Mouse (Mus musculus) embryonic facial prominence, embryonic 11.5 days (tissue): ENCODE data around the gene Ifngr2. TPM values are rescaled to one million over a fixed set of nuclear protein-coding genes. Genes with fewer than 3 reads are reported as not detected.

Experiments
- ATAC-seq: fragments of 200-750 bp; cut with Nextera tagmentation; replicated peaks from 2 replicates; pipeline ENCODE4 v1.8.0; 2017; ENCODE audit warnings: low read depth; ENCODE audit not compliant: insufficient number of reproducible peaks, low FRiP score, low TSS enrichment
- DNase-seq: peaks from one replicate; pipeline ENCODE4 v3.0.0-alpha.2; 2015; ENCODE audit warnings: low spot score
- H3K27ac ChIP-seq: fragments of 300-500 bp; sonication (generic); replicated peaks from 2 replicates; pipeline ENCODE4 v1.5.1; 2014; ENCODE audit warnings: mild to moderate bottlenecking, low read depth, low read length, control low read depth
- H3K27me3 ChIP-seq: fragments of 300-500 bp; sonication (generic); 2 replicates; pipeline ENCODE4 v1.6.1; 2014; ENCODE audit warnings: mild to moderate bottlenecking, low read length, moderate library complexity, mixed read lengths; ENCODE audit not compliant: control insufficient read depth, insufficient read depth
- H3K36me3 ChIP-seq: fragments of 300-500 bp; sonication (generic); replicated peaks from 2 replicates; pipeline ENCODE4 v1.6.1; 2014; ENCODE audit warnings: low read depth, mild to moderate bottlenecking, low read length, moderate library complexity, mixed read lengths; ENCODE audit not compliant: control insufficient read depth, insufficient read depth
- H3K4me1 ChIP-seq: fragments of 300-500 bp; sonication (generic); 2 replicates; pipeline ENCODE4 v1.6.1; 2014; ENCODE audit warnings: low read length, mixed read lengths; ENCODE audit not compliant: control insufficient read depth, insufficient read depth
- H3K4me2 ChIP-seq: fragments of 300-500 bp; sonication (generic); 2 replicates; pipeline ENCODE4 v1.6.1; 2014; ENCODE audit warnings: low read depth, mild to moderate bottlenecking, control low read depth, low read length, moderate library complexity
- H3K4me3 ChIP-seq: fragments of 300-500 bp; sonication (generic); 2 replicates; pipeline ENCODE4 v1.5.1; 2014; ENCODE audit warnings: low read depth, low read length, control low read depth
- H3K9ac ChIP-seq: fragments of 300-500 bp; sonication (generic); replicated peaks from 2 replicates; pipeline ENCODE4 v1.6.1; 2014; ENCODE audit warnings: mild to moderate bottlenecking, control low read depth, low read length
- H3K9me3 ChIP-seq: fragments of 300-500 bp; sonication (generic); replicated peaks from 2 replicates; pipeline ENCODE4 v1.6.1; 2016; ENCODE audit warnings: mild to moderate bottlenecking, low read length, inconsistent platforms, mixed read lengths; ENCODE audit not compliant: control insufficient read depth
- WGBS: fragments of 180-500 bp; shearing (Covaris S2); extraction: QIAGEN DNeasy Blood & Tissue Kit; methylation state at CpG from one replicate; pipeline ENCODE4 v1.1.7; 2014; 5-methylcytosine and 5-hydroxymethylcytosine counted together
- polyA plus RNA-seq: library from polyadenylated mRNA; unstranded; fragments of >200 nt; fragmentation: Nextera tagmentation; extraction: Ambion mirVana; gene quantifications from 2 replicates; pipeline ENCODE4 v1.2.1, GENCODE M21; 2014

Ifngr2 gene
- polyA plus RNA-seq, 1 experiment from 2014 or later, result 41.4 TPM

DNA sequence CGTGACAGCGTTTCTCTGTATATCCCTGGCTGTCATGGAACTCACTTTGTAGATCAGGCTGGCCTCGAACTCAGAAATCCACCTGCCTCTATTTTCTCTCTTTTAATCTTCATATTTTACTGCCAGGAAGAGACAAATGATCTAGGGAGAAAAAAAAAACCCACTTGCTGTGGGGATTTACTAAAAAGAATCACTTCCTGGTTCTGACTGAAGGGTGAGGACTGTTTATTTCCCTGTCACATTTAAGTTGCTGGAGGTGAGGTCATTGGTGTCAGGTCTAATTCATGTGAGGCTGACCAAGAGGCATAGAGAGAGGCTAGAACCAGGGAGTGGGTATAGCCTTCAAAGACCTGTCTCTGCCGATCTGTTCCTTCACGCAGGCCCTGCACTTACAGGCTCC is 2.7 kb downstream of the Ifngr2 start:
- Histone ChIP-seq H3K4me1 (peaks cover 3% of the 10 kb centered on the region; the same call in 1 of the 2 replicates), H3K9me3 (no peaks in the 10 kb centered on the region), H3K27me3 (no peaks in the 10 kb centered on the region), H3K36me3 (no peaks in the 10 kb centered on the region), H3K4me2 (no peak overlapping the region), H3K27ac (no peak overlapping the region), H3K4me3 (no peak overlapping the region), H3K9ac (no peak overlapping the region)
- DNase-seq, result no peak
- 57% methylated on average over 5 of the region's 5 CpGs for WGBS
- ATAC-seq, result no peak

DNA sequence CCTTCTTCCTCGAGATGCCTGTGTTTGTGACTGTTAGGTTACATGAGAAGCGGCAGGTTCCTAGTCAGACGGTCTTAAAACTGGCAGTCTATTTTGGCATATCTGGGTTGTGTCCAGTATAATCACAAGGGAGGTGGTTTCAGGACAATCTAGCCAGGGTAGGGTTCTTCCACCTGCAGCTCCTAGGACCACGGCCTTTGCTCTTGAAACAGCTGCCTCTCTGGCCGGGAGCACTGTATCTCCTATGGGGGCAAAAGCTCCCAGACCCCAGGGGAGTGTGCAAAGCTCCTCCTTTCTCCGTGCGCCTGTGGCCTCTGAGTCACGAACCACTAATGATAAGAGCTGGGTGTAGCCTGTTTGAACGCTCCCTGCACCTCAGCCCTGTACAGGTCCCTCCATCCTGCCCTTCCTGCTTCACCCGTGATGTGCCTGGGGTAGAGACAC is 4.2 kb downstream of the Ifngr2 start:
- no peak for ATAC-seq
- 74% methylated on average over 10 of the region's 10 CpGs for WGBS

DNA sequence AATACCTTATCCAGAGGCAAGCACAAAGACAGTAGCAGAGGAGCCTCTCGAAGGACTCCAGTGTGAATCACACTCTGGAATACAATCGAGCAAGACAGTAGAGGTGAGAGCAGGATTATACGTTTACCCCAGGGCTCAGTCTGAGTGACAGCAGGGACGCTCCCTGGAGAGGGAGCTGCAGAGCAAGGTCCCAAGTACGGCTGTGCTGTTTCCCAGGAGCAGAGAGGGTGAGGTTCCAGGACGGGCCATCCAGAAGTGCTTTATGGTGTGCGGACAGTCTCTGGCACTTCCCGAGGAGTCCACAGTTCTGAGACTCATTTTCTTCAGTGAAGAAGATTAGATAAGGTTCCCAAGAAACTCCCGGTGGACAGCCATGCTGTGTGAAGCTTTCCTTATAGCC is 5.2 kb downstream of the Ifngr2 start:
- Histone ChIP-seq H3K9me3 (no peaks in the 10 kb centered on the region), H3K27ac (no peak overlapping the region), H3K27me3 (no peaks in the 10 kb centered on the region), H3K4me1 (peaks cover 3% of the 10 kb centered on the region; the same call in 1 of the 2 replicates), H3K9ac (no peak overlapping the region), H3K4me2 (no peak overlapping the region), H3K36me3 (no peaks in the 10 kb centered on the region), H3K4me3 (no peak overlapping the region)
- DNase-seq, result no peak
- ATAC-seq, result no peak
- 57% methylated on average over 9 of the region's 9 CpGs for WGBS

More for the DNA sequence above, 4.2 kb downstream of the Ifngr2 start:
- no peak for DNase-seq
- Histone ChIP-seq H3K4me1 (peaks cover 3% of the 10 kb centered on the region; the same call in 1 of the 2 replicates), H3K27me3 (no peaks in the 10 kb centered on the region), H3K27ac (no peak overlapping the region), H3K9me3 (no peaks in the 10 kb centered on the region), H3K4me2 (no peak overlapping the region), H3K36me3 (no peaks in the 10 kb centered on the region), H3K9ac (no peak overlapping the region), H3K4me3 (no peak overlapping the region)

DNA sequence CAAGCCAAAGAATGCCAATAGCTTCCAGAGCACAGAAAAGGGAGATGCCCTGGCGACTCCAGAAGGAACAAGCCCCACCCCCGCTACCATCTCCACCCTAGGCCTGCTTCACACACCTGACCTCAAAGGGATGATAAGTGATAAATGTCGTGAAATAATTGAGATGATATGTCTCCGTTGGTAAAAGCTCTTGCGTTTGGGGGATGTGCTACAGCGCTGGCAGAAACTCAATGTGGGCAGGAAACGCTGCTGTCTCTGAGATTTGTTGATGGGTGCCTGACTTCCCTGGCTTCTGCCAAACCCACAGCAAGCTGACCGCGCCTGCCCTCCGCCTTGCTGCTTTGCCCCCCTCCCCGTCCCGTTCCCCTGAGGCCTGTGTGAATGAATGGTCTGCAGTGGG is 6.8 kb downstream of the Ifngr2 start:
- no peaks in the 10 kb centered on the region for H3K27me3 ChIP-seq
- H3K4me3 ChIP-seq, result no peak overlapping the region
- no peak overlapping the region for H3K27ac ChIP-seq
- no peaks in the 10 kb centered on the region for H3K36me3 ChIP-seq
- DNase-seq (no peak), ATAC-seq (no peak)
- no peak overlapping the region for H3K9ac ChIP-seq
- H3K4me2 ChIP-seq, result no peak overlapping the region
- no peaks in the 10 kb centered on the region for H3K9me3 ChIP-seq
- peaks cover 3% of the 10 kb centered on the region; the same call in 1 of the 2 replicates for H3K4me1 ChIP-seq
- WGBS, result 46% methylated on average over 12 of the region's 12 CpGs

DNA sequence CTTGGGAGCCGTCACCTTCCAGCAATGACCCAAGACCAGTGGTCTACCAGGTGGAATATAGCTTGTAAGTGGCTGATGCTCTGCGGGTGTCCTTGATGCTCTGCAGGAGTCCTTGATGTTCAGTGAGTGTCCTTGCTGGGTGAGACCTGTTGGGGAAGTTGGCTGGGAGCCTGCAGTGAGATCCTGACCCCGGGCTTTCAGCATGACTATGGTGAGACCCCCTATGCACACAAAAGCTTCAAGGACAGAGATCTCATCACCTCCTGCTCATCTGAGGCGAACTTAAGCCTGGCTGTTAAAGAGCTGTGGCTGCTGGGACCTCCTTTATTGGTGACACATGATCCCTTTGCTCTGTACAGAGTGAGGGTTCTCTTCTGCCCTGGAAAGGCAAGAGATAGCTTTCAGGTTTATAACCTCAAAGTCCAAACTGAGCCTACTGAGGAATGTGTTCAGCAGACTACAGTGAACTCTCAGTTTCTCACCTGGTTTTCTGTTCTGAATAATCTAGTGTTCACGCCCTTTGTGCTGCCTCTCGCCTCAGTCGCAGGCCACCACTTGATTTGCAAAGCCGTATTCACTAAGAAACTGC is 8.2 kb downstream of the Ifngr2 start:
- 87% methylated on average over 8 of the region's 8 CpGs for WGBS

DNA sequence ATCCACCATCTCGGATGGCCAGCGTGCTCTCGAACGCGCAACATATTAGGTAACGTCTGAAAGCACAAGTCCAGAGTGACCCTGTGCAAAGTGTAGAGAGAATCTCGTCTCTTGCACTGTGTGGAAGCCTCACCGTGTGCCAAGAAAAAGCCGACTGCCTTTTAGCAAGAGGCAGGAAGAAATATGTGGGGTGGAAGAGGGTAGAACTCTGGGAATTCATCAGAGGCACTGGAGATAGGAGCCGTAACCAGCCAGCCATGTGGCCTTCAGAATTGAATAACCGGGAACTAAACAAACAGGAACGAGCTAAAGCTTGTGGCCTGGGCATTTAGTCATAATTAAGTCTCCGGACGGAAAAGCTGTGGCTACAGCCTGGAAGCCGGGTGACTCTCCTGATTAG is 9.8 kb downstream of the Ifngr2 start:
- H3K4me1 ChIP-seq, result peaks cover 3% of the 10 kb centered on the region; the same call in 1 of the 2 replicates
- no peaks in the 10 kb centered on the region for H3K9me3 ChIP-seq
- ATAC-seq (no peak), DNase-seq (no peak)
- 61% methylated on average over 15 of the region's 15 CpGs for WGBS
- H3K4me3 ChIP-seq, result no peak overlapping the region
- peak overlapping the region; percentile 14; the same call in 1 of the 2 replicates for H3K27ac ChIP-seq
- H3K4me2 ChIP-seq, result no peak overlapping the region
- no peaks in the 10 kb centered on the region for H3K27me3 ChIP-seq
- H3K36me3 ChIP-seq, result no peaks in the 10 kb centered on the region
- H3K9ac ChIP-seq, result no peak overlapping the region

More for the DNA sequence above, 8.2 kb downstream of the Ifngr2 start:
- Histone ChIP-seq H3K9me3 (no peaks in the 10 kb centered on the region), H3K36me3 (no peaks in the 10 kb centered on the region), H3K4me2 (no peak overlapping the region), H3K9ac (no peak overlapping the region), H3K27ac (no peak overlapping the region), H3K4me1 (peaks cover 3% of the 10 kb centered on the region; the same call in 1 of the 2 replicates), H3K4me3 (no peak overlapping the region), H3K27me3 (no peaks in the 10 kb centered on the region)
- ATAC-seq (no peak), DNase-seq (no peak)

DNA sequence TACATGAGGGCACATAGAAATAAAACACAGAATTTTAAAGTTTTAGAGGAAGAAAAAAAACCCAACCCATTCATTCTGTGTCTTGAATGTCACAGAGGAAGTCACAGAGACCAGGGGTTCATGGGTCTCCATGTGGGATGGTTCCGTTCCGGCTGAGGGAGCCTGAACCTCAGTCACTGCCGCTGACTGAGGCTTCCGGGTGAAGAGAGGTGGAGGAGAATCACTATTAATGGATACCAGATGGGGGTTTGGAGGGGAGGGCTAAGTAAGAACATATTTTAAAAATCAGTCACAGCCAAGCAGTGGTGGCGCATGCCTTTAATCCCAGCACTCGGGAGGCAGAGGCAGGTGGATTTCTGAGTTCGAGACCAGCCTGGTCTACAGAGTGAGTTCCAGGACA is 10.3 kb downstream of the Ifngr2 start:
- Histone ChIP-seq H3K36me3 (no peaks in the 10 kb centered on the region), H3K4me1 (peaks cover 3% of the 10 kb centered on the region; the same call in 1 of the 2 replicates), H3K27ac (peak overlapping the region; percentile 14; the same call in 1 of the 2 replicates), H3K27me3 (no peaks in the 10 kb centered on the region), H3K9ac (no peak overlapping the region), H3K4me3 (no peak overlapping the region), H3K4me2 (no peak overlapping the region), H3K9me3 (no peaks in the 10 kb centered on the region)
- DNase-seq (peak; percentile 81), ATAC-seq (no peak)
- WGBS, result 42% methylated on average over 7 of the region's 7 CpGs

DNA sequence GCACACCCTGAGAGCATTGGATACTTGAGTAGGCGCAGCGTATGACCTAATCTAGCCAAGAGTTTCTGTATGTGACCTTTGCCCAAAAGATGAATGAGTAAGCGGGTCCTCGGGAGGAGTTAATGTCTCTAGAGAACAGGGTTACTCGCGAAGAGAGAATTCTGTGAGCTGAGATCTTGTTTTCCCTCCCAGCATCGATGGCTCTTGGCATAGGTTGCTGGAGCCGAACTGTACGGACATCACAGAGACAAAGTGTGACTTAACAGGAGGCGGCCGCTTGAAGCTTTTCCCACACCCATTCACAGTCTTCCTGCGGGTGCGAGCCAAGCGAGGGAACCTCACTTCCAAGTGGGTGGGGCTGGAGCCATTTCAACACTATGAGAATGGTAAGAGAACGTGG is 10.8 kb downstream of the Ifngr2 start:
- peaks cover 3% of the 10 kb centered on the region; the same call in 1 of the 2 replicates for H3K4me1 ChIP-seq
- no peaks in the 10 kb centered on the region for H3K9me3 ChIP-seq
- H3K27ac ChIP-seq, result no peak overlapping the region
- no peak overlapping the region for H3K9ac ChIP-seq
- no peak overlapping the region for H3K4me2 ChIP-seq
- WGBS, result 89% methylated on average over 15 of the region's 15 CpGs
- no peak overlapping the region for H3K4me3 ChIP-seq
- no peaks in the 10 kb centered on the region for H3K27me3 ChIP-seq
- ATAC-seq (no peak), DNase-seq (no peak)
- H3K36me3 ChIP-seq, result no peaks in the 10 kb centered on the region
